Mouse (Mus musculus): ENCODE results near the gene Rel. TPM values are rescaled to one million over a fixed set of nuclear protein-coding genes. Genes with fewer than 3 reads are reported as not detected.

The Rel gene
- total and polyA plus RNA-seq, 3 experiments, result 0.42 to 2.5 TPM; not detected in 1

DNA sequence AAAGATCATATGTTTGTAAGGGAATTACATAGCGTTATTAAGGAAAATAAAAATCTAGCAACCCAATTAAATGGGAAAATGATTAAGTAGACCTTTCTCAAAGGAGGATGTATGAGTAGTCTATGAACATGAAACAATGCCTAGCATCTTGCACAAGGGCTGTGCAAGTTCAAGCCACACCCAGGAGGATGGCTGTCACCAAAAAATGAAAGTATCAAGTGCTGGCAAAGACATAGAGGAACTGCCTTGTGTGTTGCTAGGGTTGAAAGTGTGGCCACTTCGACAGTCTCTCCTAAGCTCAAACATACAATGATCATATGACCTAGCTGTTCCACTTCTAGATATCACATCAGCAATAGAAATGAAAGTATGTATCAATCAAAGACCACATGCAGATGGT is 51.9 kb downstream of the Rel start:
- H3K27me3 ChIP-seq (ENCODE audit: control insufficient read depth in 1 of 2, insufficient read depth in 2 of 2, low read length in 2 of 2), result no peaks in the 10 kb centered on the region
- H3K27ac ChIP-seq (ENCODE audit: control insufficient read depth, low read depth, low read length), result no peak overlapping the region
- no peaks in the 10 kb centered on the region for H3K79me2 ChIP-seq (ENCODE audit: control insufficient read depth, insufficient read depth, low read length, poor library complexity)
- DNase-seq (ENCODE audit: low read depth, low spot score), result peak; percentile 16
- no peaks in the 10 kb centered on the region for H3K9me3 ChIP-seq (replicated peaks; ENCODE audit: insufficient read depth, low read length)
- TF ChIP-seq EP300 (IDR thresholded peaks at IDR 0.05; ENCODE audit: low read depth in 1 of 2, low read length in 2 of 2) (no peak), ZKSCAN1 (IDR thresholded peaks at IDR 0.05; ENCODE audit: low read depth, low read length) (no peak), NELFE (IDR thresholded peaks at IDR 0.05; ENCODE audit: low read depth, low read length) (no peak), USF1 (IDR thresholded peaks at IDR 0.05; ENCODE audit: low read depth, low read length) (no peak), ELF1 (IDR thresholded peaks at IDR 0.05; ENCODE audit: low read depth, low read length) (no peak), USF2 (IDR thresholded peaks at IDR 0.05; ENCODE audit: borderline replicate concordance in 1 of 2, insufficient read depth in 1 of 2, low read depth in 1 of 2, low read length in 2 of 2) (no peak), MYC (IDR thresholded peaks at IDR 0.05; ENCODE audit: low read depth, low read length) (no peak), MYB (IDR thresholded peaks at IDR 0.05; ENCODE audit: low read depth, low read length) (no peak), GABPA (IDR thresholded peaks at IDR 0.05; ENCODE audit: low read depth, low read length) (no peak), ETS1 (IDR thresholded peaks at IDR 0.05; ENCODE audit: low read depth, low read length) (no peak), HCFC1 (IDR thresholded peaks at IDR 0.05; ENCODE audit: low read depth, low read length) (no peak), MAX (IDR thresholded peaks at IDR 0.05; ENCODE audit: low read length) (no peak), POLR2AphosphoS5 (IDR thresholded peaks at IDR 0.05; ENCODE audit: borderline replicate concordance, low read depth, low read length) (no peak), MEF2A (IDR thresholded peaks at IDR 0.05; ENCODE audit: extremely low read depth, insufficient replicate concordance, low read depth, low read length, poor library complexity, severe bottlenecking) (no peak), TAL1 (IDR thresholded peaks at IDR 0.05; ENCODE audit: low read length) (no peak), TCF12 (IDR thresholded peaks at IDR 0.05; ENCODE audit: low read depth, low read length) (no peak), BHLHE40 (IDR thresholded peaks at IDR 0.05; ENCODE audit: borderline replicate concordance, low read depth, low read length) (no peak), POLR2AphosphoS2 (IDR thresholded peaks at IDR 0.05; ENCODE audit: low read length) (no peak), SMC3 (IDR thresholded peaks at IDR 0.05; ENCODE audit: low read depth, low read length) (no peak), SIN3A (IDR thresholded peaks at IDR 0.05; ENCODE audit: low read length) (no peak)
- peaks cover 2 to 7% of the 10 kb centered on the region in 2 experiments; a peak in 2 of 4 replicates for H3K4me1 ChIP-seq (ENCODE audit: control insufficient read depth in 1 of 2, insufficient read depth in 2 of 2, low read length in 2 of 2)
- no peak overlapping the region for H3K9ac ChIP-seq (ENCODE audit: control insufficient read depth, low read depth, low read length, poor library complexity, severe bottlenecking)
- no peak overlapping the region for H3K4me3 ChIP-seq (ENCODE audit: control insufficient read depth in 1 of 2, insufficient read depth in 1 of 2, low read depth in 2 of 2, low read length in 2 of 2)
- peaks cover 7 to 41% of the 10 kb centered on the region in 2 experiments for H3K36me3 ChIP-seq (ENCODE audit: control insufficient read depth in 1 of 2, insufficient read depth in 2 of 2, low read length in 2 of 2)

GRCm38 (mm10) chr11:23712299-23712698 is 58.5 kb downstream of the Rel start:
- Histone ChIP-seq H3K36me3 (ENCODE audit: control insufficient read depth in 1 of 2, insufficient read depth in 2 of 2, low read length in 2 of 2) (peaks cover 0 to 46% of the 10 kb centered on the region in 2 experiments; a peak in 2 of 4 replicates), H3K4me1 (ENCODE audit: control insufficient read depth in 1 of 2, insufficient read depth in 2 of 2, low read length in 2 of 2) (no peaks in the 10 kb centered on the region), H3K27ac (ENCODE audit: control insufficient read depth, low read depth, low read length) (no peak overlapping the region), H3K79me2 (ENCODE audit: control insufficient read depth, insufficient read depth, low read length, poor library complexity) (no peaks in the 10 kb centered on the region), H3K9me3 (replicated peaks; ENCODE audit: insufficient read depth, low read length) (no peaks in the 10 kb centered on the region), H3K27me3 (ENCODE audit: control insufficient read depth in 1 of 2, insufficient read depth in 2 of 2, low read length in 2 of 2) (no peaks in the 10 kb centered on the region), H3K9ac (ENCODE audit: control insufficient read depth, low read depth, low read length, poor library complexity, severe bottlenecking) (no peak overlapping the region), H3K4me3 (ENCODE audit: control insufficient read depth in 1 of 2, insufficient read depth in 1 of 2, low read depth in 2 of 2, low read length in 2 of 2) (no peak overlapping the region)
- no peak for TF ChIP-seq GATA1 (IDR thresholded peaks at IDR 0.05; ENCODE audit: low read depth, low read length)
- no peak for DNase-seq (ENCODE audit: low read depth, low spot score)
